Mouse (Mus musculus): ENCODE data around the gene Ap2a1.
"Not testable (repeated sequence)": the region's sequence is repeated elsewhere in the genome, so short reads cannot be mapped to it uniquely, and the experiment has no call there.

Ap2a1 gene

DNA sequence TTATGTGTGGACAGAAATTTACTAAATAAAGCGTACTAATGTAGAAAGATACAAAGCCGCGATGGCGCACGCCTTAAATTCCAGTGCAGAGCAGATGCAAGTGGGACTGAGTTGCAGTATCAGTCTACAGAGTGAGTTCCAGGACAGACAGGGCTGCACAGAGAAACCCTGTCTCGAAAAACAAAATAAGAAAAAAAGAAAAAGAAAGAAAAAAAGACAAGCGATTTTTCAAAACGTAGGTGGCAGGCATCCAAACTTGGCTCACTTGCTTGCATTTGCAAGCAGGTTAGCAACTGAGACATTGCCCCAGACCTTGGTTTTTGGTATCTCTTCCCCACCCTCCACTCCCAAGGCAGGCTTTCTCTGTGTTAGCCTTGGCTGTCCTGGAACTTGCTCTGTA, 36.1 kb downstream of the Ap2a1 start:
- no peak for DNase-seq

GRCm38 (mm10) chr7:44892276-44892921, 36.9 kb downstream of the Ap2a1 start, which contains the start of gene Med25:
Gene Med25 (minus strand): TSS chr7:44892712.
- peak; percentile 98 for DNase-seq

- DNase-seq, result no peak
Observed at GRCm38 (mm10) chr7:44891611-44892010, 37.7 kb downstream of the Ap2a1 start.

- no peak for DNase-seq
Observed at GRCm38 (mm10) chr7:44890737-44891136, 38.6 kb downstream of the Ap2a1 start.

GRCm38 (mm10) chr7:44890180-44890579, 39.1 kb downstream of the Ap2a1 start:
- DNase-seq, result no peak

GRCm38 (mm10) chr7:44888256-44889105, 40.8 kb downstream of the Ap2a1 start:
- DNase-seq, result no peak

DNA sequence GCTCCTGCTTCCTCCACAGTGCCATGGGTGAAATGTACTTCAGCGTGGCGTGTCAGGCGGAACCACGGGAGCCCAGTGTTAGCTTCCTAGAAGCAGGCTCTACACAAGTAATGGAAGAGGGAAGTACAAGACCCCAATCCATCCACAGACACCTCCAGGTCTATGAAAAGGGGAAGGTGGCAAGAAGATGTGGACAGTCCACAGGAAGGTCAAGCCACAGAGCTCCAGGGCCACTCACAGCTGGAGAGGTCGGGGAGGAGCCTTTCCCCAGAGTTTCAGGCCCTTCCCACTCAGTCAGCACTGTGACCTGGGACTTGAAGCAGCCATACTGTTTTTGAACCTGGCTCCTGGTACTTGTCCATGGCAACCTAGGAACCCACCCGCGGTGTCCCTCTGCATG, 42.3 kb downstream of the Ap2a1 start:
- DNase-seq, result no peak

DNA sequence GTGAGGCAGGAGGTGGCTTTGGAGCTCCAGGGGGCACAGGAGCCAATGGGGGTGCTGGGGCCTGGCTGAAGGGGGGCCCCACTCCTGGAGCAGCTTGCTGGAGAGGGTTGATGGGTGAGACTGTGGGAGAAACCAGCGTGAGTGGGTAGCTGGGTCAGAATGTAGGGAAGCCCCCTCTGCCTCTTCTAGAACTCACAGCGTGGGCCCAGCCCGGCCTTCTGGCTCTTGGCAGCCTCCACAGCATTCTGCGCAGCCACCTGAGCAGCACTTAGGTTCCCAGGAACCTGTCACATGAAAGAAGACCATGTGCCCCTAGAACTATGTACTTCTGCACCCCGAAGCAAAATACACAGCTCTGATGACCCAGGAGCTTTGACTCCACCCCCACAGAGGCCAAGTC, 44.7 kb downstream of the Ap2a1 start:
- no peak for DNase-seq

DNA sequence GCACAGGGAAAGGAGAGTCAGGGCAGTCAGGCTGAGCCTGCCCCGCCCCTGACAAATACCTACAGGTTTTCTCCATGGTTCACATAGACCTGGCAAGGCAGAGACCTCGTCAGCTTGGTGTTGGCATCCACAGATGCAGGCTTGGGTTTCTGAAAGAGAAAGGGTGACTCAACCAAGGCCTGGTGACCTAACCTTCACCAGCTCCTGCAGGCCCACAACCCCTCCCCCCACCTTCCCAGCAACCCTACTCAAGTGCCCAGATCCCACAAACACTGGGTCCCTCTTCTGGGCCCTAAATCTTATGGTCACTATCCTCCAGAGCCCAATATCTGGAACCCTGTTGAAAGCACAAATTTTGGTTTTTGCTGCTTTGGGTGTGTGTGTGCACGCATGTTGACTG, 46.3 kb downstream of the Ap2a1 start:
- no peak for DNase-seq

DNA sequence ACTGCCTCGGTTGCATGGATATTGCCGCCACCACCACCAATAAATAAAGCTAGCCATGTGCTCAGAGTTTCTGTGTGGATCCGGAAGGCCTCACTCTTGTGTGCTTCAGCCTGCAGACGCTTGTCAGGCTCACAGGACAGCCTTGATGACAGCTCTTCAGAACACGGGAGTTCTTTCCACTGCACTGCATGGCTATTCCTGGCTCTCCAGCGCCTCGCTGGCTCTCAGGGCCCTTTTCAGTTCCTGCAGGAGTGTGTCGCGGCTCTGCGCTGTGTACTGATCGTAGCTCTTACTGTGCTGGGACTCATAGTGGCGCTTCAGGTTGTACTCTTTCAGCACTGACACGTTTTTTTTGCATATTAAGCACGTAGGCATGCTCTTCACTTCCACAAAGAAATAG, 51.5 kb downstream of the Ap2a1 start:
- no peak for DNase-seq

DNA sequence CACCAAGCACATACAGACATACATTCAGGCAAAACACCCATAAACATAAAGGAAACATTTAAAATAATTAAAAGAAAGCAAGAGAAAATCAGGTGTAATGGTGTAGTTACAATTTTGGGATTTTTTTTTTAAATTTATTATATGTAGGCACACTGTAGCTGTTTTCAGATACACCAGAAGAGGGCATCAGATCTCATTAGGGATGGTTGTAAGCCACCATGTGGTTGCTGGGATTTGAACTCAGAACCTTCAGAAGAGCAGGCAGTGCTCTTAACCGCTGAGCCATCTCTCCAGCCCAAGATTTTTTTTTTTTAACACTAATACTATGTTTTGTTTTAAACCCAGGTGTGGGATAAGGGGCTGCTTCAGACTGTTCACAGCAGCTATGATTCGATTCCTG, 57.5 kb downstream of the Ap2a1 start:
- DNase-seq, result not testable (repeated sequence)

DNA sequence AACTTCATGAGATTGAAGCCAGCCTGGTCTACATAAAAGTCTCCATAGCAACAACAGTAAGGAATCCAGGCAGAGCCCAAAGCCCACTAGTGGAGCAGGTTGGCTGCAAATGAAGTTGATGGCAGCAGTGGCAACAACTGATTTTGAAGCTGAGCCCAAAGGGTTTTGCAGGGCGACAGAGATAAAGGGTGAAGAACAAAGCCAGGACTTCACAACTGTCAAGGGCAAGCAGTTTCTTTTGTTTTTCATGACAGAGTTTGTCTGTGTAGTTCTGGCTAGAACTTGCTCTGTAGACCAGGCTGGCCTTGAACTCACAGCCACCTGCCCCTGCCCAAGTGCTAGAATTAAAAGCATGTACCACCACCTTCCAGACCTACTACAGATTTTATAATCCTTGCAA, 58.1 kb downstream of the Ap2a1 start:
- no peak for DNase-seq

GRCm38 (mm10) chr7:44870614-44871013, 58.7 kb downstream of the Ap2a1 start:
- DNase-seq, result no peak

GRCm38 (mm10) chr7:44869697-44870528, 59.4 kb downstream of the Ap2a1 start, which contains the start of gene Ptov1:
Gene Ptov1 (minus strand): TSS chr7:44869788.
- peak; percentile 98 for DNase-seq

- peak; percentile 63 for DNase-seq
Observed at GRCm38 (mm10) chr7:44868919-44869696, 60.2 kb downstream of the Ap2a1 start.

- DNase-seq, result no peak
Observed at GRCm38 (mm10) chr7:44868465-44868864, 60.8 kb downstream of the Ap2a1 start.

DNA sequence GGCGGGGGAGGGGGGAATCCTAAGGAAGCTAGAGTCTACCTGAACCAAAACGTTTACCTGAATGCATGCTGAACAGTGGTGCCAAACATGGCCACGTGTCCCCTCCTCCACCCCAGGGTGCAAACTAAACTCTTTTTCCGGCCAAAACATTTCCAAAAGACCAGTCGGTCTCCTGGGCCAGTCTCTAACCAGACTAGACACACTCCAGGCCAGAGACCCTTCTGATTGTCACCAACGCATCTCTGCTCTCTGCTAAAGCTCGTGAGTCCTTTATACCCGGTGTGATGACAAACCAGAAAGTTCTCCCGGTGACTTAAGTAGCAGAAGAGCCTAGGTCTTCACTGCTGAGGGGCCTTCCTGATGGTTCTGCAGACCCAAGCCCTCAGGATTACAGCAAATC, 61.5 kb downstream of the Ap2a1 start:
- DNase-seq, result no peak

DNA sequence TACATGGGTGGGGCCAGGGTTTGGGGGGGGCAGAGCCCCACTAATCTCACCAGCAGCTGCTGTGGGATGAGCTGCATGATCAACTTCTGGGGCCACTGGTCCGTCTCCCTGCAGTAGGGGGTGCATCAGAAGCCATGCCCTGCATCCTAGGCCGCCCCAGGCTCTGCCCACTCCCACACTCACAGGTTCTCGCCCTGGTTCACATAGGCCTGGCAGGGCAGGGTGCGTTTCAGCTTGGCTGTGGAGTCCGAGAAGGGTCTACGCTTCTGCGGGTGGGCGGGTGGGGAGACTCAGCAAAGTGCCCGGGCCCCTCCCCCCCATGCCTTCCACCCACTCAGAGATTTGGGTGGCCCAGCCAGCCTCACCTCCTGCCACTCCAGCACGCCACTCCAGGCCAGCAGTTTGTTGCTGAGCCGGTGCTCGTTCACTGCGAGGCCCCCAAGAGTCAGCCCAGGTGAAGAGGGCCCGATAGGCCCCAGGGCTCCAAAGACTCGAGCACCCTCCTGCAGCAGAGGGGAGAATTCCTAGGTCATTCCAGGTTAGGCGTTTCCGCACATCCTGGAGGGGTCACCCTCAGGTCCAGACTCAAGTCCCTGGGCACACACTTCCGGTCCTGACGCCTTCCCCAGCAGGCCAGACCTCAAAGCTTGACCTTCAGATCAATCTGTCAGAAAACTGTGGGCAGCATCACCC, 62.1 kb downstream of the Ap2a1 start:
- DNase-seq, result no peak

- DNase-seq, result peak; percentile 76
Observed at GRCm38 (mm10) chr7:44866276-44867009, 62.9 kb downstream of the Ap2a1 start.

- no peak for DNase-seq
Observed at GRCm38 (mm10) chr7:44864595-44865542, 64.4 kb downstream of the Ap2a1 start.
